ENCODE assay signal across 8 mouse cellular contexts in the genomic region with DNA sequence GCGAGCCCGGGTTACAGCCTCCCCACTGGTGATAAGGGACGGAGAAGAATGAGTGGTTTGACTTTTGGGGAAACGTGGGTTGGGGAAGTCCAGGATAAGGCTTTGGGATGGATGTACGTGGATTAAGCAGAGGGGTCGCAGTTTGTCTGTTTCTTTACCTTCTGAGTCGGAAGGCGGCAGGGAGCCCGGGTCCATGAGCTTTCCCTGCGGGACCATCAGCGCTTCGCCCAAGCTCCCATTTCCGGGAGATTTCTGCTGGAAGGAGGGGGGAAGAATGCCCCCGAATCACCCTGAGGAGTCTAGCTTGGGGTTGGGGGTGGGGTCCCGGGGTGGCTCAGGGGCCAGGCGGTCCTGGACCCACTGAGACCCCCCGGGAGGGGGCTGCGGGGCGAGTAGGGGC. TPM values are rescaled to one million over a fixed set of nuclear protein-coding genes. Genes with fewer than 3 reads are reported as not detected.
DNase-seq lines count a peak whose midpoint lies in the region; ATAC-seq lines count a peak whose summit lies in the region.

No protein-coding gene starts in this region.

- peaks cover 55% of the 10 kb centered on the region for H3K27me3 ChIP-seq in forebrain, embryonic 14.5 days (replicated peaks; ENCODE audit: control insufficient read depth, insufficient read depth, low read length)
- H3K27me3 ChIP-seq in liver, embryonic 15.5 days = peaks cover 97% of the 10 kb centered on the region

- H3K9me3 ChIP-seq in forebrain, embryonic 14.5 days (replicated peaks; ENCODE audit: control insufficient read depth, low read length) = no peaks in the 10 kb centered on the region
- no peaks in the 10 kb centered on the region for H3K9me3 ChIP-seq in liver, embryonic 15.5 days (replicated peaks)

- H3K9ac ChIP-seq in forebrain, embryonic 14.5 days (ENCODE audit: low read length) = peak overlapping the region; percentile 60
- H3K9ac ChIP-seq in liver, embryonic 15.5 days = no peak overlapping the region

- DNase-seq in adrenal gland, postnatal 10 days = peak; percentile 12
- no peak for DNase-seq in adrenal gland, postnatal 14 days
- DNase-seq in 3T3-L1 (ENCODE audit: low read depth, low spot score) = peak; percentile 37
- no peak for DNase-seq in forebrain, embryonic 14.5 days (ENCODE audit: low spot score)
- no peak for DNase-seq in urinary bladder, postnatal 4 days (ENCODE audit: low spot score in 2 of 2)
- DNase-seq in cerebellum, postnatal 36 days = no peak
- DNase-seq in cerebellum, adult 11 months = no peak

- H3K4me2 ChIP-seq in forebrain, embryonic 14.5 days (ENCODE audit: low read length) = peak overlapping the region; percentile 90
- H3K4me2 ChIP-seq in liver, embryonic 15.5 days = peak overlapping the region; percentile 72

- no peak for ATAC-seq in forebrain, embryonic 14.5 days
- ATAC-seq in liver, embryonic 15.5 days (ENCODE audit: insufficient read depth) = no peak

- H3K4me3 ChIP-seq in forebrain, embryonic 14.5 days (ENCODE audit: low read depth, low read length) = peak overlapping the region; percentile 45
- peak overlapping the region; percentile 51 for H3K4me3 ChIP-seq in liver, embryonic 15.5 days (replicated peaks)

- H3K4me1 ChIP-seq in forebrain, embryonic 14.5 days (ENCODE audit: control insufficient read depth, insufficient read depth, low read length) = peaks cover 7% of the 10 kb centered on the region
- peaks cover 16% of the 10 kb centered on the region for H3K4me1 ChIP-seq in liver, embryonic 15.5 days (replicated peaks)

- H3K36me3 ChIP-seq in forebrain, embryonic 14.5 days (ENCODE audit: control insufficient read depth, insufficient read depth, low read length) = no peaks in the 10 kb centered on the region
- no peaks in the 10 kb centered on the region for H3K36me3 ChIP-seq in liver, embryonic 15.5 days (replicated peaks)

- 2% methylated on average over 17 of the region's 19 CpGs for WGBS in forebrain, embryonic 14.5 days
- 4% methylated on average over 19 of the region's 19 CpGs for WGBS in liver, embryonic 15.5 days (ENCODE audit: insufficient replicate concordance)

- H3K27ac ChIP-seq in forebrain, embryonic 14.5 days (ENCODE audit: low read depth, low read length) = no peak overlapping the region
- no peak overlapping the region for H3K27ac ChIP-seq in liver, embryonic 15.5 days (replicated peaks)

RNA-seq across cellular contexts. Expression of gene Etv4, which starts 1.1 kb away (rescaled TPM):
- 1 to 10 TPM; 3.2 to 3.9 TPM for total RNA-seq in adrenal gland, postnatal 10 days (2021)
- total RNA-seq in adrenal gland, postnatal 14 days (2021) = 3.0 and 3.6 TPM in 2 replicates
- polyA plus RNA-seq in forebrain, embryonic 14.5 days (2014; fragmentation: Nextera tagmentation; extraction: Ambion mirVana) = 3.5 and 4.5 TPM in 2 replicates
- polyA plus RNA-seq in liver, embryonic 15.5 days (2015; fragmentation: Nextera tagmentation; extraction: Ambion mirVana) = 0.13 and 0.15 TPM in 2 replicates

RNA-seq across cellular contexts. Expression of gene Dhx8, which starts 51.4 kb away (rescaled TPM):
- total RNA-seq in adrenal gland, postnatal 10 days (2021) = 10 to 100 TPM; 23.6 to 24.4 TPM
- 24.6 and 27.8 TPM in 2 replicates for total RNA-seq in adrenal gland, postnatal 14 days (2021)
- polyA plus RNA-seq in forebrain, embryonic 14.5 days (2014; fragmentation: Nextera tagmentation; extraction: Ambion mirVana) = 31.6 and 33.3 TPM in 2 replicates
- polyA plus RNA-seq in liver, embryonic 15.5 days (2015; fragmentation: Nextera tagmentation; extraction: Ambion mirVana) = 14.1 and 14.8 TPM in 2 replicates

Comparison
In these comparisons a context has a peak if more than half of its experiments do, and no peak if none do; other contexts are left out.
1. DNase-seq: peak in adrenal gland, postnatal 10 days (single experiment) and 3T3-L1 (single experiment); none in adrenal gland, postnatal 14 days (single experiment), forebrain, embryonic 14.5 days (single experiment), urinary bladder, postnatal 4 days (0 of 2), cerebellum, postnatal 36 days (0 of 2) and cerebellum, adult 11 months (single experiment).